Comparison of ENCODE assay signal across 9 mouse cellular contexts in genomic region chr6:100025531-100025951, GRCm38 (mm10).
DNase-seq lines count a peak whose midpoint lies in the region; ATAC-seq lines count a peak whose summit lies in the region.
"Had no signal": no experiment of that assay in that cellular context is flagged by ENCODE, and none has a peak within 500 bp of the region (broad histone marks: within the 10 kb centered on the region; RNA-seq: fewer than 3 reads in every experiment).

No protein-coding gene starts in this region.

- no peaks in the 10 kb centered on the region for H3K36me3 ChIP-seq in embryonic facial prominence, embryonic 11.5 days (replicated peaks; ENCODE audit: control insufficient read depth, insufficient read depth, low read depth, low read length)
- H3K36me3 ChIP-seq in forebrain, embryonic 16.5 days (ENCODE audit: control insufficient read depth, insufficient read depth) = no peaks in the 10 kb centered on the region
- H3K36me3 ChIP-seq in midbrain, embryonic 16.5 days (ENCODE audit: control insufficient read depth, insufficient read depth, low read length) = no peaks in the 10 kb centered on the region
- H3K36me3 ChIP-seq: G1E; liver, embryonic 12.5 days had no signal

- WGBS in embryonic facial prominence, embryonic 11.5 days = 43% methylated on average over 5 of the region's 5 CpGs
- WGBS in forebrain, embryonic 16.5 days = 8% methylated on average over 5 of the region's 5 CpGs
- 11% methylated on average over 5 of the region's 5 CpGs for WGBS in midbrain, embryonic 16.5 days

- H3K9ac ChIP-seq in embryonic facial prominence, embryonic 11.5 days (replicated peaks; ENCODE audit: low read length) = no peak overlapping the region
- no peak overlapping the region for H3K9ac ChIP-seq in forebrain, embryonic 16.5 days (replicated peaks; ENCODE audit: low read depth, low read length)
- no peak overlapping the region for H3K9ac ChIP-seq in midbrain, embryonic 16.5 days (ENCODE audit: low read depth, low read length)
- H3K9ac ChIP-seq: liver, embryonic 12.5 days had no signal

- no peaks in the 10 kb centered on the region for H3K4me1 ChIP-seq in embryonic facial prominence, embryonic 11.5 days (ENCODE audit: control insufficient read depth, insufficient read depth, low read length)
- peaks cover 6% of the 10 kb centered on the region for H3K4me1 ChIP-seq in forebrain, embryonic 16.5 days (replicated peaks; ENCODE audit: control insufficient read depth, insufficient read depth, low read length)
- H3K4me1 ChIP-seq in midbrain, embryonic 16.5 days (ENCODE audit: control insufficient read depth, insufficient read depth, low read length) = no peaks in the 10 kb centered on the region
- H3K4me1 ChIP-seq: liver, embryonic 12.5 days had no signal

- H3K4me3 ChIP-seq in embryonic facial prominence, embryonic 11.5 days (ENCODE audit: low read depth, low read length) = no peak overlapping the region
- H3K4me3 ChIP-seq in forebrain, embryonic 16.5 days (replicated peaks; ENCODE audit: low read length) = no peak overlapping the region
- H3K4me3 ChIP-seq in midbrain, embryonic 16.5 days (ENCODE audit: low read depth, low read length) = no peak overlapping the region
- H3K4me3 ChIP-seq: liver, embryonic 12.5 days had no signal

- no peak overlapping the region for H3K4me2 ChIP-seq in embryonic facial prominence, embryonic 11.5 days (ENCODE audit: low read depth, low read length)
- H3K4me2 ChIP-seq in forebrain, embryonic 16.5 days (ENCODE audit: low read length) = no peak overlapping the region
- no peak overlapping the region for H3K4me2 ChIP-seq in midbrain, embryonic 16.5 days (ENCODE audit: low read length)
- H3K4me2 ChIP-seq: liver, embryonic 12.5 days had no signal

- DNase-seq in kidney, postnatal 14 days = peak; percentile 20
- DNase-seq in kidney, adult 18-20 months = no peak
- peak; percentile 25 for DNase-seq in embryonic facial prominence, embryonic 11.5 days (ENCODE audit: low spot score)
- DNase-seq in lung, postnatal 14 days = no peak
- no peak for DNase-seq in lung, postnatal 4 days

- ATAC-seq in embryonic facial prominence, embryonic 11.5 days (replicated peaks; ENCODE audit: insufficient number of reproducible peaks, low FRiP score, low TSS enrichment, low read depth) = peak; percentile 68
- peak; percentile 81 for ATAC-seq in forebrain, embryonic 16.5 days
- ATAC-seq in midbrain, embryonic 16.5 days = peak; percentile 79
- ATAC-seq: liver, embryonic 12.5 days had no signal

- H3K27ac ChIP-seq in embryonic facial prominence, embryonic 11.5 days (replicated peaks; ENCODE audit: low read depth, low read length) = 0 out of 2 replicates have a peak overlapping the region, but pooled peaks have one; percentile 31
- H3K27ac ChIP-seq in forebrain, embryonic 16.5 days (ENCODE audit: low read length) = no peak overlapping the region
- H3K27ac ChIP-seq in midbrain, embryonic 16.5 days (ENCODE audit: low read length) = no peak overlapping the region
- H3K27ac ChIP-seq: liver, embryonic 12.5 days had no signal

- no peaks in the 10 kb centered on the region for H3K9me3 ChIP-seq in embryonic facial prominence, embryonic 11.5 days (replicated peaks; ENCODE audit: control insufficient read depth, low read length)
- no peaks in the 10 kb centered on the region for H3K9me3 ChIP-seq in forebrain, embryonic 16.5 days (ENCODE audit: control insufficient read depth, low read length)
- no peaks in the 10 kb centered on the region for H3K9me3 ChIP-seq in midbrain, embryonic 16.5 days (replicated peaks; ENCODE audit: control insufficient read depth, low read length, poor library complexity, severe bottlenecking)
- H3K9me3 ChIP-seq: liver, embryonic 12.5 days had no signal

- H3K27me3 ChIP-seq in embryonic facial prominence, embryonic 11.5 days (ENCODE audit: control insufficient read depth, insufficient read depth, low read length) = no peaks in the 10 kb centered on the region; the same call in 1 of the 2 replicates
- no peaks in the 10 kb centered on the region for H3K27me3 ChIP-seq in forebrain, embryonic 16.5 days (replicated peaks; ENCODE audit: control insufficient read depth, insufficient read depth, low read length)
- H3K27me3 ChIP-seq in midbrain, embryonic 16.5 days (ENCODE audit: control insufficient read depth, insufficient read depth, low read depth, low read length) = no peaks in the 10 kb centered on the region

Comparison
In these comparisons a context has a peak if more than half of its experiments do, and no peak if none do; other contexts are left out.
1. DNase-seq: peak in kidney, postnatal 14 days (single experiment) and embryonic facial prominence, embryonic 11.5 days (single experiment); none in kidney, adult 18-20 months (single experiment), lung, postnatal 14 days (single experiment) and lung, postnatal 4 days (0 of 2).
2. Peak in every context shown above with its lines, with median percentiles within 50 percentile points of each other: ATAC-seq.